Mouse (Mus musculus): ENCODE results near the gene Slc5a1. TPM values are rescaled to one million over a fixed set of nuclear protein-coding genes. Genes with fewer than 3 reads are reported as not detected.
A peak's percentile ranks its signal among the peaks of the same experiment; 100 is the strongest.

Gene Slc5a1
- total RNA-seq, 2 experiments from 2014 or later, result not detected

DNA sequence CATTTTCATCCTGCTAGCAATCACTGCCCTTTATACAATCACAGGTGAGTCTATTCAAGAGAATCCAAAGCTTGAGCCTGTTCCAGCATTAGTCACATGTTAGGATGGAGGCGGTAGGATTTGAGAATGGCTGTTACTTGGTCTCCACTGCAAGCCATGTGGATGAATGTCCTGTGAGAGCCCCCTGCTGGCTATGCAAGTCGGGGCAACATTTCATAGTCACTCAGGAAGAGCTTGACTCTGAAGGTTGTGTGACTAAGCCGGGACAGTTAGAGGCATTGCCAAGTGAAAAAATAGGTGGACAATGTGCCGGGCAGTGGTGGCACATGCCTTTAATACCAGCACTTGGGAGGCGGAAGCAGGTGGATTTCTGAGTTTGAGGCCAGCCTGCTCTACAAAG lies 40.0 kb downstream of the Slc5a1 start:
- intact Hi-C loops (cut with DNase I), result loop anchor here (1.0 to 10.0 kb wide), 2 partner anchors 105 to 229 kb away; no protein-coding TSS in a partner anchor
- peak in 1 of 2 experiments; percentile 5 for DNase-seq (ENCODE audit: low spot score in 2 of 2)

DNA sequence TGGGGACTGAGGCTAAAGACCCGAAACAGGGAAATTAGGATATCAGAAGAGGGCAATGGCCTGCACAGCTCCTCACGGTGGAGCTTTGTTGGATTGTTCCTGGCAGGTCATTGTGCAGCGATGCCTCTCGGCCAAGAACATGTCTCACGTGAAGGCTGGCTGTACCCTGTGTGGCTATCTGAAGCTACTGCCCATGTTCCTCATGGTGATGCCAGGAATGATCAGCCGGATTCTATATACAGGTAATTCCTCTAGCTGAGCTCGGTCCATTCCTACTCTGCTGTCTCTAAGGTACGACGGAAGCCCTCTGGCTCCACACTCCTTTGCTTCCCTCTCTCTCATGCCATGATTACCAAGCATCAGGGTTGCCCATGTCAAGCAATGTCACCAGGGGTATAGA lies 42.8 kb downstream of the Slc5a1 start:
- no peak for DNase-seq (ENCODE audit: low spot score in 2 of 2)
- intact Hi-C loops (cut with DNase I), result loop anchor here (10.0 kb wide), 1 partner anchor 232 kb away; no protein-coding TSS in a partner anchor

DNA sequence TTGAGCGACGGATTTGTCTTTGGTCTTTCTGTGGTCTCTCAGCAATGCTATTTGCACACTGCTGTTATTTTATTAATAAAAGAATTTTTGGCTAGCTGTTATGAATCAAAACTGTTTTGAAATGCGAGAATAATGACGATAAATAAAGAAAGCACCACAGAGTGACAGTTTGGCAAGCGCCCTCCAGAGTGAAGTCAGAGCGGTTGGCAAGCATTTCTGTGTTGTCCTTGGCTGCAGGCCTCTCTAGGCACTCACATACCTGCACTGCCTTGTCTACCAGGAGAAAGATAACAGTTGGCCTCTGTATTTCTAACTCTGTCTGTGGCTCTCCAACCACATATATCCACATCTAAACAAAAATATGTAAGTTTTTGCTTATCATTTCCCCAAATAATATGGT lies 43.7 kb downstream of the Slc5a1 start:
- no peak for DNase-seq (ENCODE audit: low spot score in 2 of 2)
- intact Hi-C loops (cut with DNase I), result loop anchor here (10.0 kb wide), 1 partner anchor 233 kb away; no protein-coding TSS in a partner anchor

DNA sequence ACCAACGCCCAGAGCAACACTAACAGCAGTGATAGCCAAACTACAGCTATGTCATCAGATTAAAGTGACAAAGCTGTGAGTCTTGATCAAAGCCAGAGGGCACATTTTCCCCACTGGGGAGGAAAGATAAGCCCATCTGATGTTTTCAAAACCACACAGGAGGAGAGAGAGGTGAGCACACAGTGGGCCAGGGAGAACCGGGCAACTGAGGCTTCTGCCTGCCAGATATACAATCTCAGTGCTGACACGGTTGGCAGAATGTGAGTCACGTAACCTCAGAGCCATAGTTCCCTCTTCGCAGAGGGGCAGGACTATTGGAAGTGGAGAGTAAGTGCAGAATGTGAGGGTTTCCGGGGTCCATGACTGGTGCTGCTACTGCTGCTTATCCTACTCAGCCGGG lies 89.5 kb downstream of the Slc5a1 start:
- intact Hi-C loops (cut with DNase I), result no loop called here
- no peak for DNase-seq (ENCODE audit: low spot score in 2 of 2)

DNA sequence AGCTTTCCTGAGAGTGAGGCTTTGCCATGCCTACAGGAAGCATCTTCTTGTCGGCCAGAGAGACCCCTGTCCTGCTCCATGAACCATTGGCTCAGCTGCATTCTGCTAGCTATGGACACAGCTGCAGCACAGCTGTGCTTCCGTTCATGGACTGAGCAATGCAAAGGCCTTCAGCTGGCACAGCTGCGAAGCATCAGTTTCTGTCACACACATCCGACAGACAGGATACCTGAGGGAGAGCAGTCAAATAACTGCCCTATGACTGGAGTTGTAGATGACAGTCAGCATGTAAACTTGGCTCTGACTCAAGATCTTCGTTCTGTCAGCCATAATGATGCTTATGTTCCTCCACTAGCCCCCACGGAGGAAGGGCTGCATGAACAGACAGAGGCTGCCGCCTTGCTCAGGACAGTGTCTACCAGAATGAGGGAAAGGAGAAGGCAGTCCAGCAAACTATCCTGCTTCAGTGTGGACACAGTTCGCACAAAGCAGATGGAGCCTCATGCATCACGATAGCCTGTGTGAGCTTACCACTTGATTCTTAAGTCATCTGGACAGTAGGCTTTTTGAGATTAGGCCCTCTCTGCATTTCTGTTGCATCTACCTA lies 91.3 kb downstream of the Slc5a1 start:
- intact Hi-C loops (cut with DNase I), result no loop called here
- no peak for DNase-seq (ENCODE audit: low spot score in 2 of 2)

DNA sequence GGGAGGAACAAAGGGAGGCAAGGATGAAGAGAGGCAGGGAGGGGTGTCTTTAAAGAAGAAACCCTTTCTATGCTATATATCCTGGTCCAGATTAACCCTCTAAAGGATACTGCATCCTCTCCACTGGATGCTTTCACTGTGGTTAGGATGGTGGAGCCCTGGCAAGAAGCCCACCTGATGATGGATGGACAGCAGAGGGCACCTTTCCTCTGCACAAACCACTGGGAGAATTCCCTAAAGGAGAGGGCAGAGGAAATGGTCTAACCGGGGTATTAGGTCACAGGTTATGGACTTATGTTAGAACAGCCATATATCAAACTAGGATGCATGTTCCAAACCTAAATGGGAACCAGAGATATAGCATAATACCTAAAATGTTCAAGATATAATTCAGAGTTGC lies 96.1 kb downstream of the Slc5a1 start:
- intact Hi-C loops (cut with DNase I), result loop anchor here (5.0 kb wide), 1 partner anchor 172 kb away; no protein-coding TSS in a partner anchor
- no peak for DNase-seq (ENCODE audit: low spot score in 2 of 2)

DNA sequence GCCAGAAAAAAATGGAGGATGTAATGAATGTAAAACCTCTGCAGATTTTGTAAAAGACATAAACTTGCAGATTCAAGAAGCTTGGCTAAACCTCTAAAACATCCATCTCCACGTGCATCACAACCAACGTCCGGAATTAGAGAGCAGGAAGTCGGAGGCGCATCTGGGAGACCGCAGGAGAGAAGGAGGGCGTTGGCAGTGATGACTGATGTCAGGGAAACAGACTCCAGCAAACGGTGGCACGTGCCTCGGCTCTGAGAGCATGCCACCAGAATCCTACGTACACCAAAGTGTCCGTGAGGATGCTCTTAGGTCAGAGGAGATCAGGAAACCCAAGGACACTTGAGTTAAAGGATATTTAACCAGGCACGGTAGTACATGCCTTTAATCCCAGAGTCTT lies 97.7 kb downstream of the Slc5a1 start:
- intact Hi-C loops (cut with DNase I), result loop anchor here (2.0 to 5.0 kb wide), 2 partner anchors 69 to 171 kb away; no protein-coding TSS in a partner anchor
- DNase-seq (ENCODE audit: low spot score in 2 of 2), result no peak

DNA sequence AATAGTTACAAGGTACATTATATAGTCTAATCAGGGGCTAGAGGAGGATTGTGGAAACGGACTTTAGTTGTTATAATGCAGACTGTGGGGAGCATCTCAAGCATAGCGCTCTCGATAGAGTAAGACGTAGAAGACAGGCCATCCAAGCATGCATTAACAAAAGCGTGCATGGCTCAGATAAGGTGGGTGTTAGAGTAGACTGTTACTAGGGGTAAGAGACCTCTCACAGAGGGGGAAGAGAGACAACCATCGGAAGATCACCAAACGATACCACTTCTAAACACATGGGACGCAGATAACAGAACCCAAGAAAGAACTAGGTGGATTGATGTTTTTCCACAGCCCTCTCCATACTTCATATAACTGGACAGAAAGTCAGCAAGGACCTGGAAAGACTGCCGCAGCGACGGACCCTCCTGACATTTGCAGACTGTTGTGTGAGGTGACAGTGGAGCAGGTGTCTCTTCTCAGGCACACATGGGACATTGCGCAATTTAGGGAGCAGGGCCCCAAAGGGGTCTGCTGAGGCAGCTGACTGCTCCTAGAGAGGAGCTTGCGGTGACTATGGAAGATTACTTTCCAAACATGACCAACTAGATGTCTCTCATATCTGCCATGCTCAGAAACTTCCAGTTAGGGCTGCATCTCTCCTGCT lies 98.6 kb downstream of the Slc5a1 start:
- intact Hi-C loops (cut with DNase I), result loop anchor here (1.0 to 5.0 kb wide), 3 partner anchors 45 to 170 kb away; no protein-coding TSS in a partner anchor
- DNase-seq (ENCODE audit: low spot score in 2 of 2), result no peak

DNA sequence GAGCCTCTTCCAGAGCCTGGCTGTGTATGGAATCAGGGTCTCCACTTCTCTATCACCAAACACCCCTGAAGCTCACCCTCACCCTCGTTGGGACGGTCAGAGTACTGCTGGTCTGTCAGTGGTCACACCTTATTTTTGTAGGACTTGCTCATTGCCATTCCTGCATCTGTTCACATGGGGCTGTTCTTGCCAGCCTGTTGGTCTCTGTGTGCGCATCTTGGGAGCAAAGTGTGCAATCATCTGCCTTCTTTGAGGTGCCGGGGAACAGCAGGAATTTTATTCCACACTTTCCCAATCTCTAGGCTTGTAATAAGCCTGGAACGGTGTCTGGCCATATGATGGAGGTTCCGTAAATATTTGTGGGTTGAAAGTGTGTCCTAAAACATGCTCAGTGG lies 99.1 kb downstream of the Slc5a1 start:
- DNase-seq (ENCODE audit: low spot score in 2 of 2), result no peak

DNA sequence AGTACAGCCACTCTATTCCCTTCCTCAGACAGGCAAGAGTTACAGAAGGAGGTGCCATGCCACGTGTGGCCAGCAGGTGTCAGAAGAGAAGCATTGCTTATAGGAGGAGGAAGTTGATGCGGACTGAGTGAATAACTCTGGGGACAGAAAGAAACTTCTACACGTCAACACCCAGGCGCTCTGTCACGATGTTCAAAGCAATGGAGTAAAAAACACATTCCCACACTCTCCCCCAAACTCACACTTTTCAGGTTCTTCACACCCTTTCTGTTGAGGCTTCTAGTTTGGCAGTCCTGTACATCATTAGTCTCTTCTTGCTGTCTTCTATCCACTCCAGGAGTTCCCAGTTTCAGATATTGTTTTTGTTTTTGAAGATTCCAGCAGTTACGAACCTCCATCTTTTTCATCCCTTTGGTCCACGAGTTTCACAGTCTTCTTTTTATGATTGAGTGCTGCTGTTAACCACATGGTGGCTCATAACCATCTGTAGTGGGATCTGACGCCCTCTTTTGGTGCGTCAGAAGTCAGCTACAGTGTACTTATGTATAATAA lies 99.7 kb downstream of the Slc5a1 start:
- intact Hi-C loops (cut with DNase I), result loop anchor here (1.0 to 5.0 kb wide), 3 partner anchors 44 to 169 kb away; no protein-coding TSS in a partner anchor
- peak; percentile 65 to 76 for DNase-seq (ENCODE audit: low spot score in 2 of 2)

More for the DNA sequence above, 99.1 kb downstream of the Slc5a1 start:
- intact Hi-C loops (cut with DNase I), result loop anchor here (1.0 to 5.0 kb wide), 3 partner anchors 44 to 169 kb away; no protein-coding TSS in a partner anchor

DNA sequence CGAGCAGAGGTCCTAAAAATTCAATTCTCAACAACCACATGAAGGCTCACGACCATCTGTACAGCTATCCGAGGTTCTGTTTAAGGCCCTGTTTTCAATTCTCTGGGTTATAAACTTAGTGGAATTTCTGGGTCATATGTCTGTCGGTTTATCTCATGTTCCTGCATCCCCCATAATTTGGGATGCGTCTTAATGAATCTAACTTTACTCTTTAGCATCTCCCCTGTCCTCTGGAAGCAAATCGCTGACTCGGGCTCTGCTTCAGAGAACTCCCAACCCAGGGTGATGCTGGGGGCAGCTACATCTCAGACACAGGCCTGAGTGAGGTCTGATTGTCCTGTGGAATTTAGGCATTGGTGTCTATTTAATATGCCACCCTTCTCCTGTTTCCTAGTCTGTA lies 100.3 kb downstream of the Slc5a1 start:
- no peak for DNase-seq (ENCODE audit: low spot score in 2 of 2)
- intact Hi-C loops (cut with DNase I), result loop anchor here (5.0 kb wide), 1 partner anchor 168 kb away; no protein-coding TSS in a partner anchor

DNA sequence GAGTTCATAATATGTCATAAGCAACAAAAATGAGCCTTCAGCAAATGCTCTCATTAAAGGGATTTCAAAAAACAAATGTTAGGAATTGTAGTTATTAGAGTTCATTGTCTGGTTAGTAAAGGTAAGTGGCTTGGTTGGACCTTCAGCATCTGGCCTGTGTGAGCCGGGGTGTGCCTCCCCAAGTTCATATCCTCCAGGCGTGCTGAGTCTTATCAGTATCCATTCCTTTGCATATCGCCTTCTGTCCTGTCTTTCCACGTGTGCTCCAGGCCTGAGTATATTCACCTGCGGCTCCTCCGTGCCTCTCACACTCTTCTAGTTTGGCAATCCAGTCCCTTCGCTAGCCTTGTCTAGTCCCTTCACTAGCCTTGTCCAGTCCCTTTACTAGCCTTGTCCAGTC lies 102.3 kb downstream of the Slc5a1 start:
- DNase-seq (ENCODE audit: low spot score in 2 of 2), result no peak
- intact Hi-C loops (cut with DNase I), result no loop called here

DNA sequence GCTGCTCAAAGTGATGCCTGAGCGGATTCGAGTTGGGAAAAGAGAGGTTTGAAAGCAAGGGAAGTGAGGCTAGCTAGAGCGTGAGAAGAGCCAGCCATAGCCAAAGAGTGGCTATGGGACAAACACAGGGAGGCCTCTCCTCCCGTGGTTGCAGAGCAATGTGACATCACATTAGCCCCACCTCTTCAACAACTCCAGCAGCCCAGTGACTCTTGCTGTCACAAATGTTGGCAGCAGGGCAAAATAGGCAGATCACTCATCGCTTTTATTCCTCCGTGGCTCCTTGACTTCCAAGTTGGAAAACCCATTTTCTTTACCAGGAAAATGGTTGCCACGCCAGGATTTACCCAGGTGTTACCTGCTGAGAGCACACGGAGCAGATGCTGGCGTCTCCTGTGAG lies 103.1 kb downstream of the Slc5a1 start:
- intact Hi-C loops (cut with DNase I), result no loop called here
- DNase-seq (ENCODE audit: low spot score in 2 of 2), result no peak

DNA sequence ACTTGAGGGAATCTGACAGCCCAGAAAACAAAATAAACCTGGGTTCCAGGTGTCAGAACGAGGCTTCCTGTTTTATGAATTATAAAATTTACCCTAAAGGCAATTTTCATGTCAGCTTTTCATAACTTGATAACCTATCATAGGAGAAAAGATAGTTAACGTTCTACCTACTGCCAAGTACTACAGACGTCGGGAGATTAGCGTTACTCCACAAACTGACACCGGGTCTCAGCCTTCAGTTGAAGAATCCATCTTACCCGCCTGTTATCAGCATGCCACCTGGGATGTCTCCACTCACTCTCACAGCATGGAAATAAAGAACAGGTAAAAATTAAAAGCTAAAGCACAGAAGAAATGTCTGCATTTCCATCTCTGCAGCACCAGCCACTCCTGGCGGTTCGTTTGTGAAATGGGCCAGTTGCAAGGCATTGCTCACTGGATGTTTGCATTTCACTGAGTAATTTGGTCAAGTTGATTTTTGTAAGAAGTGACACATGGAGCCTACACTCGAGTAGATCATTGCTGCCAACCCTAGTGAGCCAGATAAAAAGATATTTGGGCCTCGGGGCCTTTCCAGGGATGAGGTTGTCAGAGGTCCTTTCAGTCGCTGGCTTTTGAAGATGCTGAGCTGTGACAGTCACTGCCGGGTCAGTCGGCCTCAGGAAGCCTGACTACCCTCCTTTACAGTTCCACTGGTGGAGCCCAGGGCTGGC lies 104.7 kb downstream of the Slc5a1 start:
- no peak for DNase-seq (ENCODE audit: low spot score in 2 of 2)
- intact Hi-C loops (cut with DNase I), result no loop called here

DNA sequence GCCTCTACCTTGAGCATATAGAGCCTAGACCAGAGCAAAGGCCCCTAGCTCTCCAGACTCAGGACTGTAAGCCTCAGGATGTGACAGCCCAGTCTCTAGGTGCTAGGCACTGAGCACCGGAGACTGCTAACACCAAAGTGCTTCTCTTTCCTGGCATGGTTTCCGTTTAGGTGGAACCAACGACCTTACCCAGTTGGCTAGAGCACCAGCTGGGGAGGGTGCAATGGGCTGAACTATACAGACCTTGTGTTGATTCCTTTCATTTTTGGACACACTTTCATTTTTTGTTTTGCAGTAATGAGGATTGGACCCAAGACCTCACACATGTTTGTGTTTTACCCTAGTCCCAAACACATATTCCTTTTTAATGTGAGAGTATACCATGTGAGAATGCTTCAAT lies 106.5 kb downstream of the Slc5a1 start:
- intact Hi-C loops (cut with DNase I), result no loop called here
- no peak for DNase-seq (ENCODE audit: low spot score in 2 of 2)

DNA sequence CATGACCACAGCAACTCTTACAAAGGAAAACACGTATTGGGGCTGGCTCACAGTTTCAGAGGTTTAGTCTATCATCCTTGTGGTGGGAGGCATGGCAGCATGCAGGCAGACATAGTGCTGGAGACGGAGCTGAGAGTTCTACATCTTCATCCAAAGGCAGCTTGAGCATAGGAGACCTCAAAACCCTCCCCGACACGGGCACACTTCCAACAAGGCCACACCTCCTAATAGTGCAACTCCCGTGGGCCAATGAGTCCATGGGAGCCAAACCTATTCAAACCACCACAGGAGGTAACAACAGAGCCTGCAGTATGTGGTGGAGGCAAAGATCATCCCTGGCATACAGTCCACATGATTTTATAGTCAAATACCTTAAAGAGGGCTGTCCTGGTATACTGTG lies 107.2 kb downstream of the Slc5a1 start:
- DNase-seq (ENCODE audit: low spot score in 2 of 2), result no peak
- intact Hi-C loops (cut with DNase I), result no loop called here
